Mouse (Mus musculus): Measurements from ENCODE around the gene Nos1. TPM values are rescaled to one million over a fixed set of nuclear protein-coding genes. Genes with fewer than 3 reads are reported as not detected.
A peak's percentile ranks its signal among the peaks of the same experiment; 100 is the strongest.

The Nos1 gene
- polyA plus RNA-seq, 1 experiment from 2014 or later = 0.39 TPM

GRCm38 (mm10) chr5:117936346-117936745 is 155.5 kb downstream of the Nos1 start:
- Histone ChIP-seq H3K4me2 (no peak overlapping the region), H3K27ac (no peak overlapping the region), H3K9ac (no peak overlapping the region), H3K4me1 (peaks cover 3% of the 10 kb centered on the region; the same call in 1 of the 2 replicates), H3K36me3 (no peaks in the 10 kb centered on the region), H3K9me3 (no peaks in the 10 kb centered on the region), H3K4me3 (no peak overlapping the region), H3K27me3 (peaks cover 8% of the 10 kb centered on the region)
- 71% methylated on average over 16 of the region's 16 CpGs for WGBS
- ATAC-seq (ENCODE audit: insufficient number of reproducible peaks, insufficient read depth, low FRiP score, low TSS enrichment, low read depth) = no peak

GRCm38 (mm10) chr5:117937186-117937585 is 156.4 kb downstream of the Nos1 start:
- no peaks in the 10 kb centered on the region for H3K9me3 ChIP-seq
- H3K36me3 ChIP-seq = no peaks in the 10 kb centered on the region
- WGBS = 90% methylated on average over 3 of the region's 3 CpGs
- no peak overlapping the region for H3K4me2 ChIP-seq
- no peak overlapping the region for H3K4me3 ChIP-seq
- H3K4me1 ChIP-seq = peaks cover 3% of the 10 kb centered on the region; the same call in 1 of the 2 replicates
- no peak overlapping the region for H3K9ac ChIP-seq
- peaks cover 8% of the 10 kb centered on the region for H3K27me3 ChIP-seq
- no peak for ATAC-seq (ENCODE audit: insufficient number of reproducible peaks, insufficient read depth, low FRiP score, low TSS enrichment, low read depth)
- no peak overlapping the region for H3K27ac ChIP-seq

- Histone ChIP-seq H3K36me3 (no peaks in the 10 kb centered on the region), H3K4me2 (peak overlapping the region; percentile 52), H3K4me3 (peak overlapping the region; percentile 26), H3K9ac (no peak overlapping the region), H3K27me3 (peaks cover 8% of the 10 kb centered on the region), H3K9me3 (no peaks in the 10 kb centered on the region), H3K27ac (no peak overlapping the region), H3K4me1 (peaks cover 3% of the 10 kb centered on the region; the same call in 1 of the 2 replicates)
- ATAC-seq (ENCODE audit: insufficient number of reproducible peaks, insufficient read depth, low FRiP score, low TSS enrichment, low read depth) = no peak
- 7% methylated on average over 14 of the region's 14 CpGs for WGBS
These were observed 157.3 kb downstream of the Nos1 start for GRCm38 (mm10) chr5:117938182-117938581.

- Histone ChIP-seq H3K4me2 (no peak overlapping the region), H3K27ac (no peak overlapping the region), H3K9ac (no peak overlapping the region), H3K36me3 (no peaks in the 10 kb centered on the region), H3K4me1 (peaks cover 3% of the 10 kb centered on the region; the same call in 1 of the 2 replicates), H3K4me3 (no peak overlapping the region), H3K9me3 (no peaks in the 10 kb centered on the region), H3K27me3 (peaks cover 8% of the 10 kb centered on the region)
- WGBS = 77% methylated on average over 8 of the region's 8 CpGs
- no peak for ATAC-seq (ENCODE audit: insufficient number of reproducible peaks, insufficient read depth, low FRiP score, low TSS enrichment, low read depth)
These were observed 158.6 kb downstream of the Nos1 start for GRCm38 (mm10) chr5:117939402-117939801.

GRCm38 (mm10) chr5:117941552-117941951 is 160.7 kb downstream of the Nos1 start:
- peaks cover 3% of the 10 kb centered on the region; the same call in 1 of the 2 replicates for H3K4me1 ChIP-seq
- 82% methylated on average over 3 of the region's 3 CpGs for WGBS
- peaks cover under 1% of the 10 kb centered on the region for H3K27me3 ChIP-seq
- H3K36me3 ChIP-seq = no peaks in the 10 kb centered on the region
- H3K4me3 ChIP-seq = no peak overlapping the region
- no peak overlapping the region for H3K9ac ChIP-seq
- no peak overlapping the region for H3K4me2 ChIP-seq
- no peaks in the 10 kb centered on the region for H3K9me3 ChIP-seq
- ATAC-seq (ENCODE audit: insufficient number of reproducible peaks, insufficient read depth, low FRiP score, low TSS enrichment, low read depth) = no peak
- H3K27ac ChIP-seq = no peak overlapping the region

GRCm38 (mm10) chr5:117946605-117947004 is 165.8 kb downstream of the Nos1 start:
- H3K27ac ChIP-seq = no peak overlapping the region
- H3K4me1 ChIP-seq = no peaks in the 10 kb centered on the region
- H3K9ac ChIP-seq = no peak overlapping the region
- ATAC-seq (ENCODE audit: insufficient number of reproducible peaks, insufficient read depth, low FRiP score, low TSS enrichment, low read depth) = no peak
- H3K4me2 ChIP-seq = no peak overlapping the region
- H3K4me3 ChIP-seq = no peak overlapping the region
- H3K9me3 ChIP-seq = no peaks in the 10 kb centered on the region
- no peaks in the 10 kb centered on the region; the same call in 1 of the 2 replicates for H3K27me3 ChIP-seq
- no peaks in the 10 kb centered on the region for H3K36me3 ChIP-seq
- 22% methylated on average over 4 of the region's 4 CpGs for WGBS

DNA sequence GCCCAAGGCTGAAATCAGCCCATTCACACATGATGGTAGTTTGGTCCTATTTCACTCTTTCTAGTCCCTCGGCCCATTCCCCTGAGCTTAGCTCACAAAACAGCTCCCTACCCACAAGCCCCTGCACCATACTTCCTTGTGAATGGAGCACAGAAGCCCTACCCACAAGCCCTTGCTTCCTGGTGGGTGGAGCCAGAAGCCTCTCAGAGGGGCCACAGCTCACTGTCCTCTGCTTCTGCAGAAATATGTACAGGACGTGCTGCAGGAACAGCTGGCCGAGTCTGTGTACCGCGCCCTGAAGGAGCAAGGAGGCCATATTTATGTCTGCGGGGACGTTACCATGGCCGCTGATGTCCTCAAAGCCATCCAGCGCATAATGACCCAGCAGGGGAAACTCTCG is 168.6 kb downstream of the Nos1 start:
- H3K36me3 ChIP-seq = no peaks in the 10 kb centered on the region
- H3K9me3 ChIP-seq = no peaks in the 10 kb centered on the region
- no peak overlapping the region for H3K27ac ChIP-seq
- no peaks in the 10 kb centered on the region for H3K27me3 ChIP-seq
- no peak overlapping the region for H3K4me2 ChIP-seq
- H3K9ac ChIP-seq = no peak overlapping the region
- no peaks in the 10 kb centered on the region for H3K4me1 ChIP-seq
- no peak for ATAC-seq (ENCODE audit: insufficient number of reproducible peaks, insufficient read depth, low FRiP score, low TSS enrichment, low read depth)
- WGBS = 80% methylated on average over 10 of the region's 10 CpGs
- H3K4me3 ChIP-seq = no peak overlapping the region

- H3K9me3 ChIP-seq = no peaks in the 10 kb centered on the region
- WGBS = 85% methylated on average over 12 of the region's 12 CpGs
- H3K27ac ChIP-seq = no peak overlapping the region
- ATAC-seq (ENCODE audit: insufficient number of reproducible peaks, insufficient read depth, low FRiP score, low TSS enrichment, low read depth) = no peak
- no peaks in the 10 kb centered on the region; the same call in 1 of the 2 replicates for H3K4me1 ChIP-seq
- no peak overlapping the region for H3K4me3 ChIP-seq
- H3K27me3 ChIP-seq = no peaks in the 10 kb centered on the region
- H3K4me2 ChIP-seq = no peak overlapping the region
- no peak overlapping the region for H3K9ac ChIP-seq
- no peaks in the 10 kb centered on the region for H3K36me3 ChIP-seq
These were observed 173.1 kb downstream of the Nos1 start for GRCm38 (mm10) chr5:117953893-117954292.

DNA sequence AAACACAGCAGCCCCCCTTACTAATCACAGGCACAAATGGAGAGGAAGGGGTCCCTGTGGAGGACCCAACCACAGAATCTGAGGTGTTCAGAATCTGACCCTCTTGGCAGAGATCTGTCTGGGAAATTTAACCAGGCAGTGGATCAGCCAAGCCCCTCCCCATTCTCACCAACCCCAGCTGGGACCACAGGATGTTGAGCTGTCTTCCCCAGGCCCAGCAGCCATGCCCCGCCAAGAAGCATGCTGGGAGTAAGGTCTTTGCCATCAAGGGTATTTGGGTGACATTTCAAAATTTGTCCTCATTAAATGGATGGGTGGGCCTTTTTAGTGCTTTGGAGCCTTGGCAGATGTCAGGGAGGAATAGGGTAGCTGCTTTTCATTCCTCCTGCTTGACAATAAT is 173.6 kb downstream of the Nos1 start:
- Histone ChIP-seq H3K36me3 (no peaks in the 10 kb centered on the region), H3K4me3 (no peak overlapping the region), H3K4me2 (no peak overlapping the region), H3K9me3 (no peaks in the 10 kb centered on the region), H3K27me3 (no peaks in the 10 kb centered on the region), H3K27ac (no peak overlapping the region), H3K9ac (no peak overlapping the region), H3K4me1 (no peaks in the 10 kb centered on the region; the same call in 1 of the 2 replicates)
- WGBS = 66% methylated on average over 1 of the region's 1 CpGs
- no peak for ATAC-seq (ENCODE audit: insufficient number of reproducible peaks, insufficient read depth, low FRiP score, low TSS enrichment, low read depth)

DNA sequence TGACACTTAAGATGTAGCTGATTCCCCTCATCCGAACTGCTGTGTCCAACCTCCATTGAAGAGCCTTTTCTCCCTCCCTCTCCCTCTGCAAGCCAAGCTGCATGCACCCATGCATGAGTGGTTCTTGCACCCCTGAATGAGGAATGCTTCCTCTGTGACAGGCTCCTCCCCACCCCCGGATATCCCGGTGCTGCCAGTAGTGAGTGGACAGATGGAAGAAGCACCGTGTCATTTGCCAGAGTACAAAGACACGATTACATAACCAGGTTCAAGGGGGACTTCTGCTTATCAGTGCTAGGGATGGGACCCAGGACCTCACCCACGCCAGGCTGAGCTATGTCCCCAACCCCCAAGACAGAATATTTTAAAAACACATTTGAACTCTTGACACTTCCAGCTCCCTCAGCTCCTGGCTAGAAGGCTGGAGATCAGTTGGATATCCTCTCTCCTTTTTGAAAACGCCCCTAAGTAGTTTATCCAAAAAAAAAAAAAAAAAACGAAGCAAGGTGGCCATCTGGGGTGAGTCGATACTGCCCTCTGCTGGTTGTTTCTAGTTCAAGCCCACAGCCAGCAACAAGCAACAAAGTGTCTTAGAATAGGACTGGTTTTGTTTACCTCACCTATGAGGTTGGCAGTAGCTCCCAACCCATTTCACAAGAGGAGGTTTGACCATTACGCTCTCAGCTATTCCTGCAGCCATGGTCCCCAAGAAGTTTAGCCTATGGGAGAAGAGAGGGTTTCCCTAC is 175.0 kb downstream of the Nos1 start:
- Histone ChIP-seq H3K27ac (no peak overlapping the region), H3K4me2 (no peak overlapping the region), H3K9ac (no peak overlapping the region), H3K4me3 (no peak overlapping the region), H3K4me1 (no peaks in the 10 kb centered on the region; the same call in 1 of the 2 replicates), H3K36me3 (no peaks in the 10 kb centered on the region), H3K9me3 (no peaks in the 10 kb centered on the region), H3K27me3 (no peaks in the 10 kb centered on the region)
- ATAC-seq (ENCODE audit: insufficient number of reproducible peaks, insufficient read depth, low FRiP score, low TSS enrichment, low read depth) = no peak
- 39% methylated on average over 10 of the region's 10 CpGs for WGBS

DNA sequence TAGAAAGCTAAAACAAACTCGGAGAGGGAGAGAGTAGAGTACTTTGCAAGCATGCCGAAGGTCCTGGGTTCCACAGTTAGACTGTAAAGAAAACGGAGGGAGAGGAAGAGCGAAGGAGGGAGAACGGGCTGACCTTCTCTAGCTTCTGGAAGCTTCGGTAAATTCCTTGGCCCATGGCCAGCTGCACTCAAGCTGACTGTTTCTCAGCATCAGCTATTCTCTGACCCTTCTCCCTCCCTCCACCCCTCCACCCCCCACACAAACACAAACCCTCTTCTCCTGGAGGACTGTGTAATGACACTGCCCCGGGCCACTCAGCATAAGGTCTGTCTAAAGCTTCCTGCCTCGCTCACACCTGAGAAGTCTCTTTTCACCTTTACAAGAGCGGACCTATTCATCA is 183.9 kb downstream of the Nos1 start:
- ATAC-seq (ENCODE audit: insufficient number of reproducible peaks, insufficient read depth, low FRiP score, low TSS enrichment, low read depth) = no peak
- whole genome bisulfite sequencing = 49% methylated on average over 9 of the region's 9 CpGs

DNA sequence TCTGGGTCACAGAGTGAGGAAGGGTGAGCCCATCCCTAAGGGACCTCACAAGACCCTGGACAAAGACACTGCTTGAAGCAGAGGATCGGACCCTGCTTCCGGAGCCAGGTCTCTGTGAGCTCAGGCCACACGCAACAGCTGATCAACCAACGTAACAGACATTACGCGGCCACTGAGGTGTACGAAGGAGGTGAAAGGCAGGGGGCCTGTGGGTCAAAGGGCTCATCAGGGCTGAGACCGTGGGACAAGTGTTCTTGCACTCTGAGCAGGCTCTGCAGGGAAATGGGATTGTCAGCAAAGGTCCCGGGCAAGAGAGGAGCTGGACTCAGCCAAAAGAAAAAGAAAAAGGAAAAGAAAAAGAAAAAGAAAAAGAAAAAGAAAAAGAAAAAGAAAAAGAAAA is 186.1 kb downstream of the Nos1 start:
- no peak for ATAC-seq (ENCODE audit: insufficient number of reproducible peaks, insufficient read depth, low FRiP score, low TSS enrichment, low read depth)
- Histone ChIP-seq H3K27ac (no peak overlapping the region), H3K9me3 (no peaks in the 10 kb centered on the region), H3K36me3 (no peaks in the 10 kb centered on the region), H3K27me3 (no peaks in the 10 kb centered on the region), H3K4me2 (no peak overlapping the region), H3K4me1 (peaks cover 8% of the 10 kb centered on the region; the same call in 1 of the 2 replicates), H3K4me3 (no peak overlapping the region), H3K9ac (no peak overlapping the region)
- WGBS = 74% methylated on average over 9 of the region's 9 CpGs

More for the DNA sequence above, 183.9 kb downstream of the Nos1 start:
- H3K4me3 ChIP-seq = no peak overlapping the region
- H3K27ac ChIP-seq = no peak overlapping the region
- no peaks in the 10 kb centered on the region for H3K9me3 ChIP-seq
- H3K4me2 ChIP-seq = no peak overlapping the region
- H3K9ac ChIP-seq = no peak overlapping the region
- 0 out of 2 replicates have a peak, but pooled peaks cover 4% of the 10 kb centered on the region for H3K4me1 ChIP-seq
- no peaks in the 10 kb centered on the region for H3K27me3 ChIP-seq
- H3K36me3 ChIP-seq = no peaks in the 10 kb centered on the region

Data from embryonic facial prominence, embryonic 13.5 days (tissue).